Mouse (Mus musculus): ENCODE results near the gene Lgals3. TPM values are rescaled to one million over a fixed set of nuclear protein-coding genes. Genes with fewer than 3 reads are reported as not detected.

Lgals3 gene
- total RNA-seq, 1 experiment = 36.9 TPM

GRCm38 (mm10) chr14:47356622-47357021 lies 10.9 kb upstream of the Lgals3 start:
- Histone ChIP-seq H3K4me3 (ENCODE audit: insufficient read depth in 1 of 2, low read depth in 1 of 2, low read length in 2 of 2, poor library complexity in 1 of 2, severe bottlenecking in 1 of 2) (no peak overlapping the region), H3K36me3 (ENCODE audit: control insufficient read depth, insufficient read depth, low read length, poor library complexity, severe bottlenecking) (no peaks in the 10 kb centered on the region), H3K9me3 (ENCODE audit: control insufficient read depth, insufficient read depth, low read depth, low read length) (no peaks in the 10 kb centered on the region), H3K9ac (ENCODE audit: insufficient read depth, low read depth, low read length, poor library complexity, severe bottlenecking) (no peak overlapping the region), H3K27ac (ENCODE audit: insufficient read depth, low read depth, low read length, poor library complexity, severe bottlenecking) (no peak overlapping the region), H3K4me1 (ENCODE audit: control insufficient read depth in 2 of 2, insufficient read depth in 2 of 2, low read length in 2 of 2, poor library complexity in 1 of 2) (peaks cover 3 to 14% of the 10 kb centered on the region in 2 experiments; a peak in 3 of 4 replicates)
- no peak for TF ChIP-seq CHD2 (IDR thresholded peaks at IDR 0.05; ENCODE audit: low read depth, low read length)
- no peak for DNase-seq (ENCODE audit: low read depth, low spot score)
- in situ Hi-C loops (cut with MboI; ENCODE audit: low sequenced_read_pairs in 2 of 2, unreplicated experiment in 2 of 2) = no loop called here

GRCm38 (mm10) chr14:47359610-47360009 lies 7.9 kb upstream of the Lgals3 start:
- Histone ChIP-seq H3K9me3 (ENCODE audit: control insufficient read depth, insufficient read depth, low read depth, low read length) (no peaks in the 10 kb centered on the region), H3K36me3 (ENCODE audit: control insufficient read depth, insufficient read depth, low read length, poor library complexity, severe bottlenecking) (no peaks in the 10 kb centered on the region), H3K27ac (ENCODE audit: insufficient read depth, low read depth, low read length, poor library complexity, severe bottlenecking) (no peak overlapping the region), H3K4me3 (ENCODE audit: insufficient read depth in 1 of 2, low read depth in 1 of 2, low read length in 2 of 2, poor library complexity in 1 of 2, severe bottlenecking in 1 of 2) (no peak overlapping the region), H3K4me1 (ENCODE audit: control insufficient read depth in 2 of 2, insufficient read depth in 2 of 2, low read length in 2 of 2, poor library complexity in 1 of 2) (peaks cover 5 to 11% of the 10 kb centered on the region in 2 experiments), H3K9ac (ENCODE audit: insufficient read depth, low read depth, low read length, poor library complexity, severe bottlenecking) (no peak overlapping the region)
- DNase-seq (ENCODE audit: low read depth, low spot score) = no peak
- TF ChIP-seq HCFC1 (IDR thresholded peaks at IDR 0.05; ENCODE audit: borderline replicate concordance, insufficient read depth, low read length) = no peak
- in situ Hi-C loops (cut with MboI; ENCODE audit: low sequenced_read_pairs in 2 of 2, unreplicated experiment in 2 of 2) = no loop called here

- Histone ChIP-seq H3K9me3 (ENCODE audit: control insufficient read depth, insufficient read depth, low read depth, low read length) (no peaks in the 10 kb centered on the region), H3K4me1 (ENCODE audit: control insufficient read depth in 2 of 2, insufficient read depth in 2 of 2, low read length in 2 of 2, poor library complexity in 1 of 2) (peaks cover 7 to 10% of the 10 kb centered on the region in 2 experiments; a peak in 3 of 4 replicates), H3K9ac (ENCODE audit: insufficient read depth, low read depth, low read length, poor library complexity, severe bottlenecking) (no peak overlapping the region), H3K27ac (ENCODE audit: insufficient read depth, low read depth, low read length, poor library complexity, severe bottlenecking) (no peak overlapping the region), H3K36me3 (ENCODE audit: control insufficient read depth, insufficient read depth, low read length, poor library complexity, severe bottlenecking) (no peaks in the 10 kb centered on the region), H3K4me3 (ENCODE audit: insufficient read depth in 1 of 2, low read depth in 1 of 2, low read length in 2 of 2, poor library complexity in 1 of 2, severe bottlenecking in 1 of 2) (no peak overlapping the region)
- no peak for DNase-seq (ENCODE audit: low read depth, low spot score)
- in situ Hi-C loops (cut with MboI; ENCODE audit: low sequenced_read_pairs in 2 of 2, unreplicated experiment in 2 of 2) = no loop called here
- TF ChIP-seq MAFK (IDR thresholded peaks at IDR 0.05; ENCODE audit: insufficient read depth, low read depth, low read length) (no peak), ZNF384 (IDR thresholded peaks at IDR 0.05; ENCODE audit: low read depth, low read length) (no peak), CHD2 (IDR thresholded peaks at IDR 0.05; ENCODE audit: low read depth, low read length) (no peak), ZC3H11A (IDR thresholded peaks at IDR 0.05; ENCODE audit: borderline replicate concordance, low read depth, low read length) (no peak), HCFC1 (IDR thresholded peaks at IDR 0.05; ENCODE audit: borderline replicate concordance, insufficient read depth, low read length) (no peak)
Observed at GRCm38 (mm10) chr14:47361418-47361817, 6.1 kb upstream of the Lgals3 start.

- TF ChIP-seq CHD2 (IDR thresholded peaks at IDR 0.05; ENCODE audit: low read depth, low read length) (no peak), ZC3H11A (IDR thresholded peaks at IDR 0.05; ENCODE audit: borderline replicate concordance, low read depth, low read length) (no peak), HCFC1 (IDR thresholded peaks at IDR 0.05; ENCODE audit: borderline replicate concordance, insufficient read depth, low read length) (no peak), MAFK (IDR thresholded peaks at IDR 0.05; ENCODE audit: insufficient read depth, low read depth, low read length) (no peak), ZNF384 (IDR thresholded peaks at IDR 0.05; ENCODE audit: low read depth, low read length) (no peak)
- H3K9me3 ChIP-seq (ENCODE audit: control insufficient read depth, insufficient read depth, low read depth, low read length) = no peaks in the 10 kb centered on the region
- H3K9ac ChIP-seq (ENCODE audit: insufficient read depth, low read depth, low read length, poor library complexity, severe bottlenecking) = no peak overlapping the region
- H3K27ac ChIP-seq (ENCODE audit: insufficient read depth, low read depth, low read length, poor library complexity, severe bottlenecking) = no peak overlapping the region
- in situ Hi-C loops (cut with MboI; ENCODE audit: low sequenced_read_pairs in 2 of 2, unreplicated experiment in 2 of 2) = no loop called here
- no peak overlapping the region for H3K4me3 ChIP-seq (ENCODE audit: insufficient read depth in 1 of 2, low read depth in 1 of 2, low read length in 2 of 2, poor library complexity in 1 of 2, severe bottlenecking in 1 of 2)
- no peak for DNase-seq (ENCODE audit: low read depth, low spot score)
- H3K36me3 ChIP-seq (ENCODE audit: control insufficient read depth, insufficient read depth, low read length, poor library complexity, severe bottlenecking) = no peaks in the 10 kb centered on the region
- H3K4me1 ChIP-seq (ENCODE audit: control insufficient read depth in 2 of 2, insufficient read depth in 2 of 2, low read length in 2 of 2, poor library complexity in 1 of 2) = peaks cover 7 to 13% of the 10 kb centered on the region in 2 experiments; a peak in 3 of 4 replicates
Observed at GRCm38 (mm10) chr14:47361899-47362298, 5.7 kb upstream of the Lgals3 start.

GRCm38 (mm10) chr14:47364742-47365449 lies 2.7 kb upstream of the Lgals3 start:
- DNase-seq (ENCODE audit: low read depth, low spot score) = peak; percentile 83
- Histone ChIP-seq H3K4me1 (ENCODE audit: control insufficient read depth in 2 of 2, insufficient read depth in 2 of 2, low read length in 2 of 2, poor library complexity in 1 of 2) (peaks cover 4 to 12% of the 10 kb centered on the region in 2 experiments; a peak in 3 of 4 replicates), H3K27ac (ENCODE audit: insufficient read depth, low read depth, low read length, poor library complexity, severe bottlenecking) (peak overlapping the region; percentile 37; the same call in 1 of the 2 replicates), H3K36me3 (ENCODE audit: control insufficient read depth, insufficient read depth, low read length, poor library complexity, severe bottlenecking) (no peaks in the 10 kb centered on the region), H3K9me3 (ENCODE audit: control insufficient read depth, insufficient read depth, low read depth, low read length) (no peaks in the 10 kb centered on the region), H3K9ac (ENCODE audit: insufficient read depth, low read depth, low read length, poor library complexity, severe bottlenecking) (peak overlapping the region; percentile 13; the same call in 1 of the 2 replicates), H3K4me3 (ENCODE audit: insufficient read depth in 1 of 2, low read depth in 1 of 2, low read length in 2 of 2, poor library complexity in 1 of 2, severe bottlenecking in 1 of 2) (peak overlapping the region; percentile 55 to 65)
- in situ Hi-C loops (cut with MboI; ENCODE audit: low sequenced_read_pairs in 2 of 2, unreplicated experiment in 2 of 2) = no loop called here
- TF ChIP-seq ZNF384 (IDR thresholded peaks at IDR 0.05; ENCODE audit: low read depth, low read length) (no peak), CHD2 (IDR thresholded peaks at IDR 0.05; ENCODE audit: low read depth, low read length) (no peak), MAFK (IDR thresholded peaks at IDR 0.05; ENCODE audit: insufficient read depth, low read depth, low read length) (no peak), ZC3H11A (IDR thresholded peaks at IDR 0.05; ENCODE audit: borderline replicate concordance, low read depth, low read length) (no peak), HCFC1 (IDR thresholded peaks at IDR 0.05; ENCODE audit: borderline replicate concordance, insufficient read depth, low read length) (no peak)

All from ES-E14 (cell line).